Mouse (Mus musculus) stomach, postnatal 0 days (tissue): ENCODE measurements around the gene Gabrg2. TPM values are rescaled to one million over a fixed set of nuclear protein-coding genes. Genes with fewer than 3 reads are reported as not detected.

Experiments
- ATAC-seq: fragments of 200-750 bp; cut with Nextera tagmentation; 2 replicates; pipeline ENCODE4 v1.8.0; 2017; ENCODE audit not compliant: low FRiP score, low TSS enrichment
- DNase-seq: peaks from one replicate; pipeline ENCODE4 v3.0.0-alpha.2; 2016; ENCODE audit warnings: low spot score
- H3K27ac ChIP-seq: fragments of 300-500 bp; sonication (generic); replicated peaks from 2 replicates; pipeline ENCODE4 v1.5.1; 2014; ENCODE audit warnings: mild to moderate bottlenecking, control low read depth
- H3K27me3 ChIP-seq: fragments of 300-500 bp; sonication (generic); 2 replicates; pipeline ENCODE4 v1.6.1; 2014; ENCODE audit warnings: low read length; ENCODE audit not compliant: control insufficient read depth, insufficient read depth
- H3K36me3 ChIP-seq: fragments of 300-500 bp; sonication (generic); 2 replicates; pipeline ENCODE4 v1.6.1; 2014; ENCODE audit warnings: low read length, mixed read lengths; ENCODE audit not compliant: control insufficient read depth, insufficient read depth
- H3K4me1 ChIP-seq: fragments of 300-500 bp; sonication (generic); replicated peaks from 2 replicates; pipeline ENCODE4 v1.6.1; 2014; ENCODE audit warnings: antibody characterized with exemption; ENCODE audit not compliant: control insufficient read depth, insufficient read depth
- H3K4me2 ChIP-seq: fragments of 300-500 bp; sonication (generic); replicated peaks from 2 replicates; pipeline ENCODE4 v1.6.1; 2014; ENCODE audit warnings: low read depth, mild to moderate bottlenecking, control low read depth, moderate library complexity
- H3K4me3 ChIP-seq: fragments of 300-500 bp; sonication (generic); 2 replicates; pipeline ENCODE4 v1.5.1; 2014; ENCODE audit warnings: low read depth, low read length, control low read depth
- H3K9ac ChIP-seq: fragments of 300-500 bp; sonication (generic); 2 replicates; pipeline ENCODE4 v1.6.1; 2014; ENCODE audit warnings: mild to moderate bottlenecking, low read length, control low read depth, mixed read lengths
- H3K9me3 ChIP-seq: fragments of 300-500 bp; sonication (generic); 2 replicates; pipeline ENCODE4 v1.6.1; 2016; ENCODE audit warnings: low read length; ENCODE audit not compliant: control insufficient read depth
- CTCF ChIP-seq: IDR thresholded peaks from 2 replicates; pipeline ENCODE4 v1.5.1; 2016; ENCODE audit warnings: antibody characterized with exemption, low read depth, mild to moderate bottlenecking, moderate library complexity
- EP300 ChIP-seq: optimal IDR thresholded peaks from 2 replicates; pipeline ENCODE3; 2016; ENCODE audit warnings: antibody characterized with exemption
- WGBS: fragments of 180-500 bp; shearing (Covaris S2); extraction: QIAGEN DNeasy Blood & Tissue Kit; methylation state at CpG from one replicate; pipeline ENCODE4 v1.1.7; 2014; 5-methylcytosine and 5-hydroxymethylcytosine counted together
- polyA plus RNA-seq: library from polyadenylated mRNA; unstranded; fragments of >200 nt; fragmentation: Nextera tagmentation; extraction: Ambion mirVana; gene quantifications from 2 replicates; pipeline ENCODE4 v1.2.1, GENCODE M21; 2015

Gene Gabrg2
- 0.81 and 0.87 TPM in 2 replicates for polyA plus RNA-seq

- WGBS: 11% methylated on average over 20 of the region's 20 CpGs
- Histone ChIP-seq H3K9me3 (no peaks in the 10 kb centered on the region), H3K4me1 (no peaks in the 10 kb centered on the region), H3K4me3 (no peak within 1 kb of the TSS), H3K27ac (no peak within 1 kb of the TSS), H3K36me3 (no peaks in the 10 kb centered on the region), H3K4me2 (no peak within 1 kb of the TSS), H3K9ac (no peak within 1 kb of the TSS), H3K27me3 (no peaks in the 10 kb centered on the region)
- no peak for TF ChIP-seq EP300
- TF ChIP-seq CTCF: no peak
- ATAC-seq (no peak), DNase-seq (no peak)
These were observed at the start of gene Gabrg2 for GRCm38 (mm10) chr11:42000190-42001098. Gene Gabrg2 (minus strand): TSS chr11:42000857.

GRCm38 (mm10) chr11:42048201-42048600 lies 47.5 kb upstream of the Gabrg2 start:
- Histone ChIP-seq H3K9ac (no peak overlapping the region), H3K4me2 (no peak overlapping the region), H3K4me1 (no peaks in the 10 kb centered on the region), H3K27me3 (no peaks in the 10 kb centered on the region), H3K9me3 (no peaks in the 10 kb centered on the region), H3K4me3 (no peak overlapping the region), H3K36me3 (no peaks in the 10 kb centered on the region), H3K27ac (no peak overlapping the region)
- ATAC-seq (no peak), DNase-seq (no peak)
- TF ChIP-seq EP300: no peak
- no peak for TF ChIP-seq CTCF

GRCm38 (mm10) chr11:41999468-41999881 lies 1.2 kb downstream of the Gabrg2 start:
- Histone ChIP-seq H3K27ac (no peak overlapping the region), H3K4me1 (no peaks in the 10 kb centered on the region), H3K27me3 (no peaks in the 10 kb centered on the region), H3K9ac (no peak overlapping the region), H3K9me3 (no peaks in the 10 kb centered on the region), H3K36me3 (no peaks in the 10 kb centered on the region), H3K4me3 (no peak overlapping the region), H3K4me2 (no peak overlapping the region)
- DNase-seq: peak; percentile 83
- under 1% methylated on average over 7 of the region's 7 CpGs for WGBS
- TF ChIP-seq EP300 (no peak), CTCF (no peak)
- no peak for ATAC-seq

GRCm38 (mm10) chr11:41980152-41980551 lies 20.5 kb downstream of the Gabrg2 start:
- TF ChIP-seq CTCF (no peak), EP300 (no peak)
- Histone ChIP-seq H3K4me3 (no peak overlapping the region), H3K27ac (no peak overlapping the region), H3K4me1 (no peaks in the 10 kb centered on the region), H3K9me3 (no peaks in the 10 kb centered on the region), H3K27me3 (no peaks in the 10 kb centered on the region), H3K36me3 (no peaks in the 10 kb centered on the region), H3K9ac (no peak overlapping the region), H3K4me2 (no peak overlapping the region)
- DNase-seq: no peak
- 50% methylated on average over 6 of the region's 6 CpGs for WGBS
- ATAC-seq: no peak

GRCm38 (mm10) chr11:41968595-41968994 lies 32.1 kb downstream of the Gabrg2 start:
- no peaks in the 10 kb centered on the region for H3K4me1 ChIP-seq
- no peaks in the 10 kb centered on the region for H3K36me3 ChIP-seq
- no peak overlapping the region for H3K4me3 ChIP-seq
- no peak overlapping the region for H3K27ac ChIP-seq
- H3K9ac ChIP-seq: no peak overlapping the region
- ATAC-seq: no peak
- H3K9me3 ChIP-seq: no peaks in the 10 kb centered on the region
- no peak for TF ChIP-seq EP300
- TF ChIP-seq CTCF: peak; percentile 43
- no peak for DNase-seq
- H3K4me2 ChIP-seq: no peak overlapping the region
- H3K27me3 ChIP-seq: no peaks in the 10 kb centered on the region

- Histone ChIP-seq H3K9ac (no peak overlapping the region), H3K4me1 (no peaks in the 10 kb centered on the region), H3K9me3 (no peaks in the 10 kb centered on the region), H3K36me3 (no peaks in the 10 kb centered on the region), H3K4me3 (no peak overlapping the region), H3K27me3 (no peaks in the 10 kb centered on the region), H3K4me2 (no peak overlapping the region), H3K27ac (no peak overlapping the region)
- 77% methylated on average over 8 of the region's 8 CpGs for WGBS
- TF ChIP-seq CTCF (no peak), EP300 (no peak)
- DNase-seq (no peak), ATAC-seq (no peak)
These were observed 38.0 kb downstream of the Gabrg2 start for GRCm38 (mm10) chr11:41962706-41963105.
